Mouse (Mus musculus): Measurements from ENCODE around the gene Cdkn1a.

Cdkn1a gene

GRCm38 (mm10) chr17:29122817-29123216 is 32.0 kb downstream of the Cdkn1a start:
- Histone ChIP-seq H3K4me1 (replicated peaks; ENCODE audit: low read depth, low read length) (peaks cover 21% of the 10 kb centered on the region), H3K4me3 (replicated peaks; ENCODE audit: low read length) (no peak overlapping the region), H3K9me3 (ENCODE audit: low read length) (no peaks in the 10 kb centered on the region), H3K36me3 (ENCODE audit: insufficient read depth, low read length) (no peaks in the 10 kb centered on the region), H3K27me3 (ENCODE audit: insufficient read depth, low read length) (peaks cover 3% of the 10 kb centered on the region; the same call in 1 of the 2 replicates)
- TF ChIP-seq POU5F1 (IDR thresholded peaks at IDR 0.05; ENCODE audit: borderline replicate concordance, low read length): no peak
- no peak for TF ChIP-seq CTCF (conservative IDR thresholded peaks at IDR 0.05; ENCODE audit: low read length)
- no peak for TF ChIP-seq NANOG (IDR thresholded peaks at IDR 0.05; ENCODE audit: borderline replicate concordance, low read length)

GRCm38 (mm10) chr17:29123578-29124174 is 32.9 kb downstream of the Cdkn1a start:
- peaks cover 21% of the 10 kb centered on the region for H3K4me1 ChIP-seq (replicated peaks; ENCODE audit: low read depth, low read length)

GRCm38 (mm10) chr17:29126561-29126960 is 35.8 kb downstream of the Cdkn1a start:
- H3K9me3 ChIP-seq (ENCODE audit: low read length): no peaks in the 10 kb centered on the region
- no peaks in the 10 kb centered on the region for H3K36me3 ChIP-seq (ENCODE audit: insufficient read depth, low read length)
- H3K27me3 ChIP-seq (ENCODE audit: insufficient read depth, low read length): peaks cover 16% of the 10 kb centered on the region
- TF ChIP-seq CTCF (conservative IDR thresholded peaks at IDR 0.05; ENCODE audit: low read length) (no peak), NANOG (IDR thresholded peaks at IDR 0.05; ENCODE audit: borderline replicate concordance, low read length) (no peak), POU5F1 (IDR thresholded peaks at IDR 0.05; ENCODE audit: borderline replicate concordance, low read length) (no peak)
- H3K4me3 ChIP-seq (replicated peaks; ENCODE audit: low read length): no peak overlapping the region
- H3K4me1 ChIP-seq (replicated peaks; ENCODE audit: low read depth, low read length): peaks cover 13% of the 10 kb centered on the region

More at GRCm38 (mm10) chr17:29123578-29124174, 32.9 kb downstream of the Cdkn1a start:
- H3K36me3 ChIP-seq (ENCODE audit: insufficient read depth, low read length): no peaks in the 10 kb centered on the region
- TF ChIP-seq CTCF (conservative IDR thresholded peaks at IDR 0.05; ENCODE audit: low read length) (no peak), POU5F1 (IDR thresholded peaks at IDR 0.05; ENCODE audit: borderline replicate concordance, low read length) (no peak), NANOG (IDR thresholded peaks at IDR 0.05; ENCODE audit: borderline replicate concordance, low read length) (no peak)
- H3K9me3 ChIP-seq (ENCODE audit: low read length): no peaks in the 10 kb centered on the region
- no peak overlapping the region for H3K4me3 ChIP-seq (replicated peaks; ENCODE audit: low read length)
- peaks cover 3% of the 10 kb centered on the region; the same call in 1 of the 2 replicates for H3K27me3 ChIP-seq (ENCODE audit: insufficient read depth, low read length)

- peaks cover 28% of the 10 kb centered on the region for H3K27me3 ChIP-seq (ENCODE audit: insufficient read depth, low read length)
- H3K9me3 ChIP-seq (ENCODE audit: low read length): no peaks in the 10 kb centered on the region
- no peak overlapping the region for H3K4me3 ChIP-seq (replicated peaks; ENCODE audit: low read length)
- H3K36me3 ChIP-seq (ENCODE audit: insufficient read depth, low read length): no peaks in the 10 kb centered on the region
- peaks cover 14% of the 10 kb centered on the region for H3K4me1 ChIP-seq (replicated peaks; ENCODE audit: low read depth, low read length)
- TF ChIP-seq POU5F1 (IDR thresholded peaks at IDR 0.05; ENCODE audit: borderline replicate concordance, low read length) (no peak), NANOG (IDR thresholded peaks at IDR 0.05; ENCODE audit: borderline replicate concordance, low read length) (no peak), CTCF (conservative IDR thresholded peaks at IDR 0.05; ENCODE audit: low read length) (no peak)
Observed at GRCm38 (mm10) chr17:29129341-29129740, 38.6 kb downstream of the Cdkn1a start.

GRCm38 (mm10) chr17:29135066-29135465 is 44.3 kb downstream of the Cdkn1a start:
- no peaks in the 10 kb centered on the region for H3K9me3 ChIP-seq (ENCODE audit: low read length)
- TF ChIP-seq POU5F1 (IDR thresholded peaks at IDR 0.05; ENCODE audit: borderline replicate concordance, low read length): no peak
- no peak for TF ChIP-seq NANOG (IDR thresholded peaks at IDR 0.05; ENCODE audit: borderline replicate concordance, low read length)
- no peak for TF ChIP-seq CTCF (conservative IDR thresholded peaks at IDR 0.05; ENCODE audit: low read length)

GRCm38 (mm10) chr17:29136236-29136635 is 45.5 kb downstream of the Cdkn1a start:
- Histone ChIP-seq H3K4me1 (replicated peaks; ENCODE audit: low read depth, low read length) (peaks cover 56% of the 10 kb centered on the region), H3K4me3 (replicated peaks; ENCODE audit: low read length) (no peak overlapping the region), H3K27me3 (ENCODE audit: insufficient read depth, low read length) (peaks cover 45% of the 10 kb centered on the region), H3K36me3 (ENCODE audit: insufficient read depth, low read length) (no peaks in the 10 kb centered on the region), H3K9me3 (ENCODE audit: low read length) (no peaks in the 10 kb centered on the region)
- no peak for TF ChIP-seq CTCF (conservative IDR thresholded peaks at IDR 0.05; ENCODE audit: low read length)
- no peak for TF ChIP-seq POU5F1 (IDR thresholded peaks at IDR 0.05; ENCODE audit: borderline replicate concordance, low read length)
- TF ChIP-seq NANOG (IDR thresholded peaks at IDR 0.05; ENCODE audit: borderline replicate concordance, low read length): no peak

More at GRCm38 (mm10) chr17:29135066-29135465, 44.3 kb downstream of the Cdkn1a start:
- Histone ChIP-seq H3K36me3 (ENCODE audit: insufficient read depth, low read length) (no peaks in the 10 kb centered on the region), H3K27me3 (ENCODE audit: insufficient read depth, low read length) (peaks cover 49% of the 10 kb centered on the region), H3K4me1 (replicated peaks; ENCODE audit: low read depth, low read length) (peaks cover 45% of the 10 kb centered on the region), H3K4me3 (replicated peaks; ENCODE audit: low read length) (no peak overlapping the region; the same call in 1 of the 2 replicates)

GRCm38 (mm10) chr17:29137906-29138305 is 47.1 kb downstream of the Cdkn1a start:
- Histone ChIP-seq H3K27me3 (ENCODE audit: insufficient read depth, low read length) (peaks cover 35% of the 10 kb centered on the region), H3K4me1 (replicated peaks; ENCODE audit: low read depth, low read length) (peaks cover 62% of the 10 kb centered on the region), H3K36me3 (ENCODE audit: insufficient read depth, low read length) (no peaks in the 10 kb centered on the region), H3K4me3 (replicated peaks; ENCODE audit: low read length) (no peak overlapping the region), H3K9me3 (ENCODE audit: low read length) (no peaks in the 10 kb centered on the region)
- TF ChIP-seq POU5F1 (IDR thresholded peaks at IDR 0.05; ENCODE audit: borderline replicate concordance, low read length) (no peak), CTCF (conservative IDR thresholded peaks at IDR 0.05; ENCODE audit: low read length) (no peak), NANOG (IDR thresholded peaks at IDR 0.05; ENCODE audit: borderline replicate concordance, low read length) (no peak)

- Histone ChIP-seq H3K27me3 (ENCODE audit: insufficient read depth, low read length) (peaks cover 14% of the 10 kb centered on the region), H3K36me3 (ENCODE audit: insufficient read depth, low read length) (no peaks in the 10 kb centered on the region), H3K9me3 (ENCODE audit: low read length) (no peaks in the 10 kb centered on the region), H3K4me3 (replicated peaks; ENCODE audit: low read length) (no peak overlapping the region), H3K4me1 (replicated peaks; ENCODE audit: low read depth, low read length) (peaks cover 56% of the 10 kb centered on the region)
- TF ChIP-seq POU5F1 (IDR thresholded peaks at IDR 0.05; ENCODE audit: borderline replicate concordance, low read length): no peak
- no peak for TF ChIP-seq CTCF (conservative IDR thresholded peaks at IDR 0.05; ENCODE audit: low read length)
- no peak for TF ChIP-seq NANOG (IDR thresholded peaks at IDR 0.05; ENCODE audit: borderline replicate concordance, low read length)
Observed at GRCm38 (mm10) chr17:29141577-29141976, 50.8 kb downstream of the Cdkn1a start.
